Mouse (Mus musculus): Measurements from ENCODE around the gene Tbc1d1.

- no peak for TF ChIP-seq USF1 (IDR thresholded peaks at IDR 0.05; ENCODE audit: low read depth)
- no peak for TF ChIP-seq MYOD1 (IDR thresholded peaks at IDR 0.05; ENCODE audit: control insufficient read depth in 1 of 3, insufficient read length in 2 of 3, low read depth in 2 of 3)
- TF ChIP-seq TCF12 (IDR thresholded peaks at IDR 0.05; ENCODE audit: insufficient read depth, poor library complexity, severe bottlenecking): no peak
- no peak for TF ChIP-seq MAX (IDR thresholded peaks at IDR 0.05; ENCODE audit: low read depth)
- TF ChIP-seq POLR2A (IDR thresholded peaks at IDR 0.05; ENCODE audit: insufficient read length, low read depth): no peak
- no peak for TF ChIP-seq E2F4 (IDR thresholded peaks at IDR 0.05; ENCODE audit: insufficient read depth)
- TF ChIP-seq POLR2AphosphoS2 (IDR thresholded peaks at IDR 0.05; ENCODE audit: insufficient read length, low read depth): no peak
- TF ChIP-seq SRF (IDR thresholded peaks at IDR 0.05; ENCODE audit: control insufficient read depth, insufficient read length, low read depth): no peak
- TF ChIP-seq MYOG (IDR thresholded peaks at IDR 0.05; ENCODE audit: control insufficient read depth in 1 of 3, insufficient read depth in 1 of 3, insufficient read length in 2 of 3, low read depth in 2 of 3): no peak
- TF ChIP-seq REST (IDR thresholded peaks at IDR 0.05; ENCODE audit: insufficient read depth, insufficient read length): no peak
- no peak for TF ChIP-seq CEBPB (IDR thresholded peaks at IDR 0.05; ENCODE audit: insufficient read depth, poor library complexity, severe bottlenecking)
Observed at GRCm38 (mm10) chr5:64346343-64346885, 190.3 kb downstream of the Tbc1d1 start.

Data from myocyte (in vitro differentiated cells).